Mouse (Mus musculus): ENCODE data around the gene Tmc2.

The Tmc2 gene

DNA sequence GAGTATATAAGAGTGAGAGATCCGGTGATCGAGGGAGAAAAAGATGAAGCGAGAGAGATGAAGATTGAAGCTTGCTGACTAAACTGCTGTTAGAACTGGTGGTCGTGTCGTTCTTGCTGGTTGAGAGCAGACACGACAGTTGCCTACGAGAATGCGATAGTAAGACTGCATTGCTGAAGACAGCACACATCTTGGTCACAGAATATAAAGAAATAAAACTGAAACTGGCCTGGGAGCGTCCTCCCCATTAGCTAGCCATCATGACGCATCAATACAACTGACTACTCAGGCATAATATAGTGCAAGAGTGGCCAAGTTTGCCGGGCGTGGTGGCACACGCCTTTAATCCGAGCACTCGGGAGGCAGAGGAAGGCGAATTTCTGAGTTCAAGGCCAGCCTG, at the start of gene Tmc2:
Gene Tmc2 (plus strand): TSS at position 301 of the 400 bp plus-strand sequence.
- no peak for DNase-seq

- no peak for DNase-seq
These were observed 48.8 kb upstream of the Tmc2 start for GRCm38 (mm10) chr2:130146089-130146668.

DNA sequence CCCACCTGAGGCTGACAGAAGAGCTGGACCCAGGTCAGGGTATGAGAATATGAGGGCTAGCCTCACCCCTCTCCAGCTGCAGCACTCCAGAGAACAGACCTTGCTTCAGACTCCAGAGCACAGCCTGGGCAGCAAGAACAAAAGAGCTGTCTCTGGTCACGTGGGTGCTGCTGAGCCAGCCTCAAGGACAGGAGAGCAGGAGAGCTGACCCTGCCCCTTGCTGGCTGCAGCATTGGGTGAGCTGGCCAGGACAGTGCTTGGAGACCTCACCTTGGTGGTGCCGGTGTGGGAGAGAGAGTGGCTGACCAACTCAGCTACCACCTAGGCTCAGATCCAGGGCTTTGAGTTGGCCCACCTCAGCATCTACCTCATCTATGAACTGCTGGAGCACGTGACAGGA, 39.8 kb upstream of the Tmc2 start:
- DNase-seq = no peak

GRCm38 (mm10) chr2:130155851-130156250, 39.1 kb upstream of the Tmc2 start:
- DNase-seq = no peak

- no peak for DNase-seq
These were observed 37.5 kb upstream of the Tmc2 start for GRCm38 (mm10) chr2:130157231-130158087.

- peak; percentile 79 for DNase-seq
These were observed 36.9 kb upstream of the Tmc2 start for GRCm38 (mm10) chr2:130158088-130158437.

GRCm38 (mm10) chr2:130162701-130163100, 32.3 kb upstream of the Tmc2 start:
- DNase-seq = no peak

GRCm38 (mm10) chr2:130166311-130167214, 28.4 kb upstream of the Tmc2 start:
- peak; percentile 90 for DNase-seq

GRCm38 (mm10) chr2:130167861-130168260, 27.1 kb upstream of the Tmc2 start:
- peak; percentile 73 for DNase-seq

GRCm38 (mm10) chr2:130171674-130172073, 23.3 kb upstream of the Tmc2 start:
- DNase-seq = no peak

GRCm38 (mm10) chr2:130176820-130177219, 18.2 kb upstream of the Tmc2 start:
- DNase-seq = no peak

DNA sequence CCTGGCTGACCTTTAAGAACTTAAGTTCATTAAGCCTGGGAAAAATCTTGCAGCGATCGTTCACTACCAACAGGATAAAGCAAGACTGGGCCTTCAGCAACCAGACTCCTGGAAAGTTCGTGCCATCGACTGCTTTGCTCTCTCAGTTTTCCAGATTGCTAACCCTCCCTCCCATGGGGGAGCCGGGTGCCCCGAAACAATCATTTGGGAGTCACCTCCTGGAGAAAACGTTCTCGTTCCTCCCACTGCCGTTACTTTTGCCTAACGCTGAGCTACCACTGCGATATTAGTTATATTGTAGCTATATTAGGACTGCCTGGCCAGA, 16.7 kb upstream of the Tmc2 start:
- peak; percentile 23 for DNase-seq

DNA sequence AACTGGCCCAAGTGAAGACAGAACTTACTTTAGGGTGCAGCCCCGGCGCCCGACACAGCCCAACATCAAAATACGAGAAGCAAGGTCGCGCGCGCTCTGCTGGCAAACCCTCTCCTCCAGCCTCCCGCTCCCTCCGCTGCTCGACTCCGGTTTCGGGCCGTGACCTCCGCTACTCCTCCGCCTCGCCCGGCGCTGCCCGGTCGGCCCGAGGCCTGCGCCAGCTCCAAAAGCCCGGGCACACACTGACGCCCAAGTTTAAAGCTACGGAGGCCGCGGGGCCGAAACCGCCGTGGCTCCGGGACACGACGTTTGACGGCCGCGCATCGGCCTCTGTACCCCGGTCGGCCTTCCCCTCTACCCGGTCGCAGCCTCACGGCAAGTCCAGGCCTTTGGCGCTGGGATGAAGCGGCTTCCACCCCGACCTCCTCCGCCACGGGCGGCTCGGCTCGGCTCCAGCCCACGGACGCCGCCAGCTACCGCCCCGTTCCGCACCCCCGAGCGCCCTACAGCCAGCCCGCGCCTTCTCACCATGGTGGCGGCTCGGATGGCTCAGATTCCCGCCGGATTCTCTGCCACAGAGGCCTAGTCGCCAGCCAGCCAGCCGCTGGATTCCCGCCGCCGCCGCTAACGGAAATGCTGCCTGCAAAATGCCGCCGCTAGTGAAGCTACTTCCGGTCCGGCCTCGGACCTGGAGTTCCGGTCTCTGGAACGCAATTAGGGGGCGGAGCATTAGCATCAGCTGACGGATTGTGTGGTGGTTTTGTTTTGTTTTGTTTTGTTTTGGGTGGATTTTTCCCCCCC, 16.1 kb upstream of the Tmc2 start, which contains the start of gene Snrpb:
Gene Snrpb (minus strand): TSS at position 698 of the 801 bp plus-strand sequence.
- DNase-seq = peak; percentile 97

GRCm38 (mm10) chr2:130179507-130180019, 15.4 kb upstream of the Tmc2 start:
- DNase-seq = no peak

DNA sequence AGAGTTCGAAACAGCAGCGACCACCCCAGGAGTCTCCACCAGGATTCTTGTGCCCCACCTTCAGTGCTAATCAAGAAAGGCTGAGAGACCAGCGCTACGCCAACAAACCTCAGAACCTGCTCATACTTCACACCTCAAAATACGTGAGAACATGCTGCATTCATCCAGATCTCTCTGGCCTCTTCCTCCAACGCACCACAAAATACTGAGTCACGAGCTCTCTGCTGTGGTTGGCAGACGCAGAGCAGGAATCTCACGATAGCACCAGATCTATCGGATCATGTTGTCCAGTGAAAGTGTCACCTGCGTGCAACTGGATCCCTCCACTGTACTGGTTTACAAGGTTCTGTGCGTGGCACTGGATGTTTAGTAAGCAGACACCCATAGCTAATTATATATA, 6.6 kb upstream of the Tmc2 start:
- no peak for DNase-seq

GRCm38 (mm10) chr2:130200961-130201360, 6.0 kb downstream of the Tmc2 start:
- DNase-seq = no peak

GRCm38 (mm10) chr2:130207376-130207775, 12.4 kb downstream of the Tmc2 start:
- no peak for DNase-seq

DNA sequence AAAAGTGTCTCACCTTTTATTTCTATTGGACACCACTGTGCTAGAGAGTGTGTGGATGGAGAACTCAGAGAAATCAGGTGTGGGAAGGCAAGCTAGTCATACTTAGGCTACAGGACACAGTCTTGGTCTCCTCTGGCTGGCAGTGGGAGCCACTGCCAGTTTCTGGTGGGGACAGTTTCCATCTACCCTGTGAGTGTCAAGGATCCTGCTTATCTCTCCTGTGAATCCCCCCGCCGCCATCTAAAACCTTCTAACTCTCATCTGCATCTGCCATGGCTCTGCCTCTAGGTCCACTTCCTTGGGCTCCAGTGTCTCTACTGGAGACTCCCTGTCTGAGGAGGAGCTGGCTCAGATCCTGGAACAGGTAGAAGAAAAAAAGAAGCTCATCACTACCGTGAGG, 13.0 kb downstream of the Tmc2 start:
- no peak for DNase-seq

- no peak for DNase-seq
These were observed 14.6 kb downstream of the Tmc2 start for GRCm38 (mm10) chr2:130209636-130210035.

- no peak for DNase-seq
These were observed 16.6 kb downstream of the Tmc2 start for GRCm38 (mm10) chr2:130211581-130211980.

- DNase-seq = peak; percentile 64
These were observed 51.9 kb downstream of the Tmc2 start for GRCm38 (mm10) chr2:130246912-130247311.

- no peak for DNase-seq
These were observed 53.2 kb downstream of the Tmc2 start for GRCm38 (mm10) chr2:130248226-130248625.

Data from retina, postnatal 1 day (tissue).